Mouse (Mus musculus): ENCODE measurements around the gene Cacna1d. TPM values are rescaled to one million over a fixed set of nuclear protein-coding genes. Genes with fewer than 3 reads are reported as not detected.

Gene Cacna1d
- polyA plus RNA-seq (2012; fragmentation: generic; extraction: Trizol) = not detected

GRCm38 (mm10) chr14:30491342-30491741 lies at the start of gene Cacna1d:
Cacna1d (minus strand) TSS chr14:30491455.

DNA sequence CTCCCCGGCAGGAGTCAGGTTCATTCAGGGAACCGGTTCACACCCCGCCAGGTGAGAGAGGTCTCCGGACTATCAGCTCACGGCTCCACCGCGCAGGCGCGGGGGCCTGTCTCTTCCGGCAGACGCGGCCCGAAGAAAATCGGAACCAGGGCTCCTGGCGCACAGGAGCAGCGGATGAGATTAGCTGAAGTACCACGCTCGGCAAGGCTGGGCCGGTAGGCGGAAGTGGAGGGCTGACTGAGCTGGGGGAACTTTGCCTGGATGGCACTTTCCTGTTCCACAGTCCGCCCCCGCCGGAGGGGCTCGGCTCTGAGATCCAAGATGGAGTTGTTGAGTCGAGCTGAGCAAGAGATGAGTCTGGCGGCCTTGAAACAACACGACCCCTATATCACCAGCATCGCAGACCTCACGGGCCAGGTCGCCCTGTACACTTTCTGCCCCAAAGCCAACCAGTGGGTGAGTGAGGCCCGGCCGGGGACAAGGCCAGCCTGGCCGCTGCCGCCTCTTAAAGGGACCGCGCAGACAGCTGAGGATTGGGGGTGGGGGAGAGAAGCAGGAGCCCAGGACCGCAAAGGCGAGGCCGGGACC lies 11.8 kb downstream of the Cacna1d start, which contains the start of gene Dcp1a:
Dcp1a (plus strand) TSS at position 175 of the 588 bp plus-strand sequence.

GRCm38 (mm10) chr14:30008733-30009575 lies 482.3 kb downstream of the Cacna1d start, which contains the start of the genes Il17rb and Chdh:
Il17rb (minus strand) TSS chr14:30008896.
Chdh (plus strand) TSS chr14:30009023.

Other genes starting within 250 kb of the Cacna1d start
- gene Dcp1a, start 11.9 kb downstream of the Cacna1d start, polyA plus RNA-seq (2012; fragmentation: generic; extraction: Trizol) = 1 to 10 TPM in 1 of 2 experiments, under 1 TPM in 1; 0.69 to 8.2 TPM
- 100 to 1,000 TPM; 150 to 186 TPM for gene Tkt, start 56.9 kb upstream of the Cacna1d start, polyA plus RNA-seq (2012; fragmentation: generic; extraction: Trizol)
- 10 to 100 TPM in 1 of 2 experiments, 1 to 10 TPM in 1; 6.6 to 37.3 TPM for gene Prkcd, start 134.8 kb upstream of the Cacna1d start, polyA plus RNA-seq (2012; fragmentation: generic; extraction: Trizol)
- 10 to 100 TPM in 1 of 2 experiments, 1 to 10 TPM in 1; 7.1 to 18.1 TPM for gene Rft1, start 162.9 kb upstream of the Cacna1d start, polyA plus RNA-seq (2012; fragmentation: generic; extraction: Trizol)
- gene Sfmbt1, start 223.4 kb upstream of the Cacna1d start, polyA plus RNA-seq (2012; fragmentation: generic; extraction: Trizol) = 1 to 10 TPM in 1 of 2 experiments, under 1 TPM in 1; 0.70 to 2.8 TPM